Mouse (Mus musculus) testis, postnatal 14 days (tissue): ENCODE results near the gene Rbm15b.

Source experiments
- DNase-seq: peaks from one replicate; pipeline ENCODE4 v3.0.0; 2021; ENCODE audit warnings: low spot score

The Rbm15b gene

DNA sequence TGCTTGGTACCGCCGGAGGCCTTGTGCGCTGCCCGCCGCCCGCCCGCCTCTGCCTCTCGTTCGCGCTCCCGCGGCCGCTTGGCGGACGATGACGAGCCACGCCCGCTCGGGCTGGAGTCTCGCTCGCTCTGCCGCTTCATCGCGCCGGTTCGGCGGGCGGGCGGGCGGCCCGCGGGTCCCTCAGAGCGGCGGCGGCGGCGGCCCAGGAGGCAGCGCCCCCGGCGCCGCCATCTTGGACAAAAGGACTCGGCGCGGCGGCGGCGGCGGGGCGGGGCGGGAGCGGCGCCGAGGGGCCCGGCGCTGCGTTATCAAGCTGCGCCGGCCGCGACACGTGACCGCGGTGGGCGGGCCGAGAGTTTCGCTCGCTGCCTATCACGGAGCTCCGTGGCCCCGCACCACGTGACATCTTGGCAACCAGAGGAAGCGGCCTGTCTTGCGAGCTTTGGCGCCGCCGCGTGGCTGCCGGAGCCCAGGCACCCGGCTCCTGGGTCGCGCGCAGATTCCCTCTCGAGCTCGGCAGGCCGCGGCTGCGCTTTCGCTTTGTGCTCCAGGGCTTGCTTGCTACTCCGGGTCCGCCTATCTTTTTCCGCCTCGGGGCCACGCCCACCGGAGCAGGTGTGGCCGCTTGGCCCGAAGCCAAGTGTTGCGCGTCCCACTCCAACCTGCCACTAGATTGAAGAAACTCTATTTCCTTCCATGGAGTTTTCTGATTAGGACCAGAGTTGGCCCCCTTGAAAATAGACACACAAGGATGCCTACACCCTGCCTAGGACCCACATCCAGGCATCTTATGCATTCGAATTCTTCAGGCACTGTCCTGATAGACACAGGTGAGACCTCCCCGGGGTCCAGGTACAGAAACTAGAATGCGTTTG is at the start of gene Rbm15b:
Gene Rbm15b (minus strand): TSS at position 601 of the 875 bp plus-strand sequence.
- peak; percentile 97 for DNase-seq

DNA sequence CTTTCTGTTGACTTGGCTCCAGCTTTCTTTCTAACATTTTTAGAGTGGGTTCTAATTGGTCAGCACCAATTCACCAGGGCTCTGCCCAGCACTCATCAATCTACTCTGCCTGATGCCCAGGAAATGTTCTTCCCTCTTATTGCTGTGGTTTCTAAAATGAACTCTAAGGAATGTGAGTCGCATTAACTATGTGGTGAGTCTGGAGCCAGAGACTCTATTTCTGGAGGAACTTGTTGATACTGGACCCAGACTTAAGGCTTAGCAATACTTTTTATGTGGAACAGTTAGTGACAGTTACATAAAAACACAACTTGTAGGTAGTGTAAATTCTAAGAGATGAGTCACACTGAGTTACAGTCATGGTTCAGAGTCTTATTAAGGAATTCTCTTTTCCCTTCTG is 47.8 kb upstream of the Rbm15b start:
- no peak for DNase-seq

DNA sequence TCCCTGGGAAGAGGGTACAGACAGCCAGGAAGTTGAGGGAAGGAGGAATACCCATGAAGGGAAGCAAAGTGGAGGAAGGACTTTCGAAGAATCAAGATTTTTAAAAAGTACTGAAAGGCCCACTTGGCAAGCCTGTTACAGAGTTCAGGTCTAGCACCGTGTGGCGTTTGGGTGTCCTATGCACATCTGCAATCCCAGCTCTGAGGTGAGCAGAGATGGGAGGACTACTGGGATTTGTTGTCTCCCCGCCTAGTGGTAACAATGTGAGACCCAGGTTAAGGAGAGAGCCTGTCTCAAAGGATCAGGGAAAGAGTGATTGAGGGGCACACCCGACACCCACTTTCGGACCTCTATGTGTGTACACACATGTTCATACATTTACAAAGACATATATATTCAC is 27.6 kb upstream of the Rbm15b start:
- DNase-seq, result no peak

DNA sequence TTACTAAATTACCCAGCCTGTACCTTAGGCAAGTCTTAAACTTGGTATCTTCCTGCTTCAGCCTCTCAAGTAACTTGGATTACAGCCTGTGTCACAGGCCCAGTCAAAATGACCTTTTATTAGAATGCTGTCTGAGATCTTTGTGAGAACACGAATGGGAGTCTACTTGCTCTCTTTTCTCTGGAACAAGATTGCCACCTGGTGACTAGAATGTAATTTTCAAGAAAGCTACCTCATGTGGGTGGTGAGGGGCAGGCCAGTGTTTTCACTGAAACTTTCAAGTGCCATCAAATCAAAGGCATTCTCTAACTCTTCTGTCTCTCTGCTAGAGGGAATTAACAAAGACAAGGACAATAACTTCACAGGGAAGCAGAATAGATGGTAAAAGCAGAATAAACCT is 26.5 kb upstream of the Rbm15b start:
- no peak for DNase-seq

DNA sequence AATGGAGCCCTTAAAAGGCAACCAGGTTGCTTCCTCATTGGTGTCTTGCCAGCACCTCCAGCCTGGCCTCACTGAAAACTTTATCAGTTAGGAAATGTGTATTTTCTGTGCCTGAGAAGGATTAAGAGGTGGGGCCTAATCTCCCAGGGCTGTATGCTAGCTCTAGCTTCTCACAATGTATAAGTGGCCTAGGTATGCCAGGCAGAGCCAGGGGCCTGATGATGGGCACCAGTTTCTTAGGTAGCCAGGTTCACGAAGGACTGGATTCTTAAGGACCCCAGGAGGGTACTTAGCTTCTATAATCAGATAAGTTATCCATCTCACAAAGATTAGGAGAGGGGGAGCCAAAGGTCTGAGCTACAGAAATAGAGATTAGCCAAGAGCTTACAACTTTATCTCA is 24.4 kb upstream of the Rbm15b start:
- DNase-seq, result no peak

DNA sequence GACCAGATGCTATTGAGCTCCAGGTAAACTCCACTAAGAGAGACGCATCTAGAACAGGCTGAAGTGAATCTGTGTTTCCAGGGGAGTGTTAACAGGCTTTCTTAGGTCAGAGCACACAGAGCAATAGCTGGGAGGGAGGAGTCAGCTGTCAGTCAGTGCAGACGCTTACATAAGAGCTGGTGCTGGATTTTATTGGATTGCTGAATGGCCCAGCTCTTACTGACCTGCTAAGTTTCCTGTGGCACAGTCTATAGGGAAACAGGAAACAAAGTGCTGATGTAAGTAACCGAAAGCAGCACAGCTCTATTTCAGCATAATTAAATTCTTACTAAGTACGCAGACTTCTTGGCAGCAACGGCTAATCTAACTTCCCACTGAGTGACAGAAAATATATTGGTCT is 21.5 kb upstream of the Rbm15b start:
- DNase-seq, result no peak

DNA sequence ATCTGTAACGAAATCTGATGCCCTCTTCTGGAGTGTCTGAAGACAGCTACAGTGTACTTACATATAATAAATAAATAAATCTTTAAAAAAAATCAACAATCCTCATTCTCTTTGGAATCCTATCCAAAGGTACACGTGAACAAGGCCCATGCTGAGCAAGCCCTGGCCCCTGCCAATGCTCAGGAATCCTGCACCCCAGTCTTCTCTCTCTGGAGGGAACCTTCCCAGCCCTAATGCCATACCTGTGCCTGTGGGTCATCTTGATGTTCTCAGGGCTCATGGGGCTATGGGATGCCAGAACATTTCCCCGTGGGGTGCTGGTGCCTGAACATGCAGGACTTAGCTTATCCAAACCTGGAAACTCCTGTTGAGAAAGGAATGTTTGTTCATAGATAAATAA is 20.9 kb upstream of the Rbm15b start:
- no peak for DNase-seq

DNA sequence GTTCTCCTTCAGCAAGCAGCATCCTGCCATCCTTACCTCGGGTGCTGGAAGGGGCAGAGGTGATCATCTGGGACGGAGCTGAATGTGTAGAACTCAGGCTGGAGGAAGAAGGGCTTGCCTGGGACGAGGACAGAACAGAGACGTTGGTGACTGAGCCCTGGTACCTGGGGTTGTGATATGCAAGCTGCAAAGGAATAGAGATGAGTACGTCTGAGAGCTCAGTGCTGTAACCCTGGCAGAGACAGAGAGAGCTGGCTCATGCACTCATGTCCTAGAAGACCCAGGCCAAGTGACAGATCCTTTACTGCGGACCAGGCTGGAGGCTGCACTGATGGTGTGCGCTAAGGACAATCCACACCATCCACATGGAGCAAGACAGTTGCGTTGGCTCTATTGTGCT is 19.4 kb upstream of the Rbm15b start:
- no peak for DNase-seq

DNA sequence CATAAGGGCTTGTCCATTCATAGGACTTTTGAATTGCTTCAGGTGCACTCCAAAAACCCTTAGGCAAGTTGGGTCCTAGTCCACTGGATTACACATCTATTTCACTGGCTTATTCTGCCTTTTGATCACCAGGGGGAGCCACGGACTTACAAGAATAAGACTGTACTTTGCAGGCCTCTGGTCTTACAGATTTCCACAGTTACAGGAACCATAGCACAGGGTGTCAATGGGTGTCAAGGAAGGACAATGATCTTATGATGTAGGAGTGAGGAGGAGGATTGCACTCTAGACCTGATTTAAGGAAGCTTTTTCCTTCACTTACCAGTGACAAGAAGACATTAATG is 16.5 kb upstream of the Rbm15b start:
- no peak for DNase-seq

DNA sequence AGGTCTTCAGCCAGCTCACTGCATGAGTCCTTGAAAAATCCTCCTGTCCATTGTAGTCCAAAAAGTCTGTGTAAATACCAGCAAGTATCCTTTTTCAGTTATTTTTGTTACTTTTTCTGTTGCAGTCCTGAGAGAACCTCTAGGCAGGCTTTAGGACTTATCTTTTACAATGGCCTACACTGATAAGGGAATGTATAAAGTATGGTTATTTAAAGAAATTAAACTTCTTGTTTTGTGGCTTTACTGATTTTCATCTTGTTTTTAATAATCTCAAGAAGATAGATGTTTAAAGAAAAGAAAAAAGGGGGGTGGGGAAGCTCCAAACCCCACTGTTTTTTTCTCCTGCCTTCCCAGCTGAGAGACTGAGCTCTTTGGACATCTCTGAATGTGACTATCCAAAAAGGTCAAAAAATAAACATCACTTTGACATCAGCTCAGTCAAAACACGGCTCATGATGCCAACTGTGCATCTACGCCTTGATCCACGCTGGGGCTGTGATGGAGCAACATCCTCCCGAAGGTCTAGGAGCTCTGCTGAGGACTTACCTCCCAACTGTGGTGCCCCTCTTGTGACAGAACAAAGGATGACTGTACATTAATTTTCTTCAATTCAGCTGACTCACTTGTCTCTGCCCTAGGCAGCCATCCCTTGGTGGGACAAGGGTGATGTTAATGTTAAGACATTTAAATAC is 16.0 kb upstream of the Rbm15b start:
- no peak for DNase-seq

DNA sequence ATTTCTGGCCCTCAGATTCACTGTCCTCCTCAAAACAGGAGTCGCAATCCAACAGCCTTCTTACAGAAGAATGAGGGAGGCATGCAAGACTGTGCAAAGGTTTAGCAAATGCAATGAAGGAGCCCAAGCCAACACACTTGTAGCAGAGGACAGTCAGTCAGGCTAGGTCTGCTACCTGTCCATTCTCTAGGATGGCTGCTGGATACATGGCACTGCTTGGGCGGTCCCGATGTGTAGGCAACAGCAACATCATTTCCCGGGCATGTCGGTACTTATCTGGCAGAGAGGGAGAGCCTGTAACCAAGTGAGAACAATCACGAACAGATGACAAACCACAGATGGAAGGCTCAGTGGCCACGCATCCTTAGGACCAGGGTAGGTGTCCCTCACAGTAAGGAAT is 14.4 kb upstream of the Rbm15b start:
- DNase-seq, result no peak

DNA sequence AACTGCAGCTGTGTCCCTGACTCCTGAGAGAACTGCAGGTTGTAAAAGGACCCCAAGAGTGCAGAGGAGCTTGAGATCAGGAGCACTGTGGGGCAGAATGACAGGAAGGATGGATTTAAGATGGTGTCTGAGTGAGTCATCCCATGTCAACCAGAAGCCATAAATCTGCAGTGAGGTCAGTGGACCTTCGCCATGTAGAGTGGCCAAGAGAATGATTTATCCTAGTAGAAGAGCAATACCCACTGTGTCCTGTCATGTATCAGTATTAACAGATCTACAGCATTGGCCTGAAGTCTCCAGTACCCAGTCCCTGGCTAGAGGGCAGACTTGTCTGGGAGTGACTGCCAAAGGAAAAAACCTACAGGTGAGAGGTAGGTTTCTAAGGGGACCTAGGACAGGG is 11.7 kb upstream of the Rbm15b start:
- no peak for DNase-seq

DNA sequence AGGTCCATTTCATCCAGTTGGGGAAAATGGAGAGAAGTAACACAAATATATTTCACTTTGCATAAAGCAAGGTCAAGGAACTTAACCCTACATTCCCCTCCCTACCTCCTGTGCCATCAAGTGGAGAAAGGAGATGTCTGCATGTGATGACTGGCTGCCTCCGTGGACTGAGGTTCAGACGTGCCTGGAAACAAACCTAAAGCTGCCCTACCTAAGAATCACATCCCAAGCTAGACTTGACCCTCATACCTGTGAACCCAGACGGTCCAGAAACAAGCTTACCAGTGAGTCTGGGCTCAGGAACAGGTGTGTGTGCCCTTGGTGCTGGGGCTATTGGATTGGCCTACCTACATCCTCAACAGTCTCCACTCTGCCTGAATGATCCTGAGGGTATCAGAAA is 6.1 kb upstream of the Rbm15b start:
- no peak for DNase-seq

DNA sequence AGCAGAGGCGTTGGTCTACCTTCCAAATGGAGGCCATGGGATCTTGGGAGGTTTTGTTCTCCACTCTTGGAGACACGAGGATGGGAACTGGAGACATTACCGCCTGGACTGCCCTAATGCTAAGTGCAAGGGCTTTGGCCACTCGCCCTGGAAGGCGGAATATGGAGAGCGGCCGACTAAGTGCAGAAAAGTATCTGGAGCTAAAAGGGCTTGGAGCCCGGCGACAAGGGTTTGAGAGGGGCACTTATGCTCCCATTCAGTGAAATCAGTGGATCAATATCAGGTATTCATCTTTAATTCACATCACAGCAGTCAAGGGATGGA is 5.3 kb upstream of the Rbm15b start:
- no peak for DNase-seq

DNA sequence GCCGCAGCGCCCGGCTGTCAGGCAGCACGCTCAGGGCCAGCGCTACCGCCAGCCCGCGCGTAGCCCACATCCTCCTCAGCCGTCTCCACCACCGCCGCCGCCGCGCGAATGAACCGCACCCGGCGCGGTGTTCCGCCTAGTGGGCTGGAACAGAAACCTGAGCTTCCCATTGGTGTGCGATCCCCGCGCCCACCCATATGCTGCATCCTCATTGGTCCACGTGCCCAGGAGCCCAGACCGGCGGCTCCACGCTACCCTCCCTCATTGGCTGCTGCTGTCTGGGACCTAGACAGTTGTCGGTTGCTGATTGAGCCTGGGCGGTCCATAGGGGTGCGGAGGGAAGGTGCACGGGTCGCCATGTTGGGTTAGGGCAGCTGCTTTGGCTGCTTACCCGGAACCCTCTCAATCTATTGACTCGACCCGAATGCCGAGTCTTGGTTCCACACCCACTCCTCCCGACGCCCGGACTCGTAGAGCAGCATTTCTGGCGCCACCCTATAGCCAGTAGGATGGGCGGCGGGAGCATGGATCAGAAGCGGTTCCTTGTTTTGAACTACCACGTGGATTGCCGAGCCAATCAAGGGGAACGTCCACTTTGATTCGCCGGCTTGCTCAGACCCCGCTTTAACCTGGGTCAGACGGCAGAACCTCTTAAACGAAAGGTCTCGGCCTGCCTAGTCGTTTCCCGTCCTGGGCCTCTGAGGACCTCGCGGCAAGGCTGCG is 4.8 kb upstream of the Rbm15b start, which contains the start of gene Manf:
Gene Manf (minus strand): TSS at position 151 of the 723 bp plus-strand sequence.
- DNase-seq, result peak; percentile 99

DNA sequence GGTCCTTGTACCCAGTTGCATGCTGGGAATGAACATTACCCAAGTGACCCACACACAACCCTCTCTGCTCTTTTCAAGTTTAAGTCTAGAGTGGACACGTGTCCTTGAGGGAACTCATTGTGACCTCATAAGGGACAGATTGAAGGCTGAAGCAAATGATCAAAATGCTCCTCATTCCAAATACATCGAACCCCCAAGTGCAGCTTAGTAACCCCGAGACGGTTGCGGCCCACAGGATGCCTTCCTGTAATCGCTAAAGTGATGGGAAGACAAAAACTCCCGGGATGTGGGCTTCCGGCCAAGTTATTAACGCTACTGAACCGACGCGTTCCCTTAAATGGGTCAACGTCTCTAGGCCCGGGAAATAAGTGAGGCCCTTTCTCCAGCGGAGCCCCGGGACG is 4.1 kb upstream of the Rbm15b start:
- no peak for DNase-seq

DNA sequence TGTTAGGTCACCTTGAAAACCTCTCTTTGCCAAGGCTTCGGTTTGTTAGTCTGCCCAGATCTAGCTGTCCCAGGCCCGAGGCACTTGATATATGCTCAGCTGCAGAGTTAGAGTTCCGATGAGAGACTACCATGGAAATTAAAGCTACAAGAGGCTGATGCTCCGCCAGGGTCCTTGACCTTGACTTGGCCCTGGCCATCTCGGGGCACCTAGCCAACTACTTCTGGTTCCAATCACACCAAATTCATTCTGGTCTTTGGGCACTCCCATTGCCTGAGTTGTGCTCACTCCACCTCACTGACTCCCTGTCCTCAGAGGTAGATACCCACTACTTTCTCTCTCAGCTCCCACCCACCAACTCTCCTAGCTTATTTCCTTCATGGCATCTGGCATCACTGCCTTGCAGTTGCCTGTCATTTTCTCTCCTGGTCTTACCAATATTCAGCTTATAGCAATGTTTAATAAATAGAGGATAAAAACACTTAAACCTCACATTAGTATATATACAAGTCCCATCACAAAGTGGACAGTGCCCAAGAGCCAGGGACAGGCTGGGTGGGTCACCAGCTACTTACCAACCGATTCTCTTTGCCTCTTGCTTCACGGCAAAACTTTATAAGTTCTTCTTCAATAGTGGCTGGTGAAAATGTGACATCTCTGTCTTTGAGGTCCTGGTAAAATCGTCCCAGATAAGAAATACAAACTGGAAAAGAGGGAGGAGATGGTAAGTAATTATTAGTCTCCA is 3.4 kb upstream of the Rbm15b start:
- peak; percentile 59 for DNase-seq

DNA sequence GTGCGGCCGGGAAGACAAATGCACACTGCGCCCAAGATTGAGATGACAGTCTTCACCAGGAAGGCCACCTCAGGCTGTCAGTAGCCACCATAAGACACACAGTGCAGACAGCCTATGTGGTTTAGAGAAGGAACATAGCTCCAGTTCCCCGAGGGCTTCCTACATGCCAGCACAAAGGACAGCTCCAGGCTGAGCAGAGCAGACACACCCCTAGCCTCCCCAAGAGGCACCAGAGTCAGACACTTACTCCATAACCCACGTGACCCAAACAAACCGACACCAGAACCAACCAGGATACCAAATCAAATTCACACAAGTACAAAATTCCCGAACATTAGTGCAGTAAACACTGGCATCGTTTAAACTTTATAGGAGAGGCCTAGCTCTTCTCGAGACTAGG is 2.1 kb upstream of the Rbm15b start:
- no peak for DNase-seq

DNA sequence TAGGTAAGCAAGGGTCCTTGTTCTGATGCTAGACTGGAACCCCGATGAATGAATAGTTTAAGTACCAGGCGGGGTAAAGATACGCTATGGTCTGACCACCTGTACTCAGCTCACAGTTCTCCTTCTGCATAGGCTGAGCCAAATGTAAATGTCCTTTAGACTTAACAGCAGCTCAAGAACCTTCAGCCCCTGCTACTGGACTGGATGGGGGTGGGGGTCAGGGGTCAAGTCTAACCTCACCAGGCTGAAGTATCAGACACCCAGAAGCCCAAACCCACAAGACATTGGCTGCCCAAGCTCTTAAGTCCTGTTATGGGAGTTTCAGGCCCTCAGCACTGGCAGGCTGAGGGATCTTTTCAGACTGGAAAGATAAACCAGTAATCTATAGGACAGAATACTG is 1.1 kb upstream of the Rbm15b start:
- no peak for DNase-seq

DNA sequence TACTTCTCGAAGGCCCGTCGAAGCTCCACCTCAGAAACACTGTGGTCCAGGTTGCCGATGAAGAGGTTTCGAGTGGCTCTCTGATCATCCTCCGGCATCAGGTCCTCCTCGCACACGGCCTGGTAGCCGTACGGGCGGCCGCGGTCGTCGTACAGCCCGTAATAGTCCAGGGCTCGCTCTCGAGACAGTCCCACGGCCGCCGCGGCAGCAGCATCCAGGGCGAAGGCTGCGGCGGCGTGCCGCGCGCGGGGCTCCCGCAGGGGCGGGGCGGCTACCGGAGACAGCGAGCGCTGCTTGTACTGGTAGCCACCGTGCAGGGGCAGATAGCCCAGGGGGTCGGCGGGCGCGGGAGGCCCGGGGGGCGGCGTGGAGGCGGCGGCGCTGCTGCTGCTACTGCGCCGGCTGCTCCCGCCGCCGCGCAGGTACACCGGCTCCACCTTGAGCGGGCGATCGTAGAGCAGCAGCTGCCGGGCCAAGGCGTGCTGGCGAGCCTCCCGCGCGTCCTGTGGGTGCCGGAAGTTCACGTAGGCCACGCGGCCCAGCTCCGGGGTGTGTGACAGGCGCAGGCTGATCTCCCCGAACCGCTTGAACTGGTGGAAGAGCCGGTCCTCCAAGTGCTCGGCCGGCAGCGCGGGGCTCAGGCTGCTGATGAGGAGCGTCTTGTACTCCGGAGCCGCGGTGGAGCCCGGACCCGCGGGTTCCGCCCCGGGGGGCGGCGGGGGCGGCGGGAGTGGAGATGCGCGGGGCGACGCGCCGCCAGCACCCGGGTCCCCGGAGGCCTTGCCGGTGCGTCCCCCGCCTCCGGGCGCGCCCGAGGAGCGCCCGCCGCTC is 1.1 kb downstream of the Rbm15b start:
- DNase-seq, result peak; percentile 79
